Mouse (Mus musculus) layer of hippocampus, adult 2 months (tissue): ENCODE data around the gene Pigf. TPM values are rescaled to one million over a fixed set of nuclear protein-coding genes. Genes with fewer than 3 reads are reported as not detected.
"Not testable (repeated sequence)": the region's sequence is repeated elsewhere in the genome, so short reads cannot be mapped to it uniquely, and the experiment has no call there.

ENCODE experiments used
- DNase-seq, 2 experiments: peaks; one replicate each; pipeline ENCODE4 v3.0.0; 2022; ENCODE audit warnings: low spot score in 2 of 2
- H3K27ac ChIP-seq: fragments of 200-600 bp; 2 replicates; pipeline ENCODE4 v1.8.1; 2022
- H3K4me3 ChIP-seq: fragments of 200-600 bp; 2 replicates; pipeline ENCODE4 v1.8.1; 2022; ENCODE audit warnings: mild to moderate bottlenecking
- CTCF ChIP-seq: fragments of 200-600 bp; conservative IDR thresholded peaks from 2 replicates; pipeline ENCODE4 v1.8.1; 2022; ENCODE audit warnings: antibody characterized with exemption, mild to moderate bottlenecking, moderate library complexity
- long read RNA-seq, 2 experiments: library from polyadenylated mRNA; stranded (forward); transcript quantifications; one replicate each; pipeline ENCODE4 v2.0.0; 2021; ENCODE audit warnings: borderline mapping rate in 2 of 2
- total RNA-seq, 2 experiments: library from RNA; stranded (reverse); gene quantifications; 2 replicates each; pipeline ENCODE4 v1.2.3; 2021

Gene Pigf
- total RNA-seq, result 10 to 100 TPM; 15.0 to 18.1 TPM
- long read RNA-seq, experiment 1, partial matches to known transcripts, result 0 of 5 reads
- long read RNA-seq, experiment 1, other reads (novel, unspliced or antisense), result 1 of 5 reads
- long read RNA-seq, experiment 2, transcript Pigf-201 (6 exons, 988 nt), result major isoform, 6 of 8 reads
- long read RNA-seq, experiment 2, partial matches to known transcripts, result 1 of 8 reads
- long read RNA-seq, experiment 2, other reads (novel, unspliced or antisense), result 1 of 8 reads

- peak; percentile 98 for DNase-seq
- peak; percentile 37 for TF ChIP-seq CTCF
- H3K4me3 ChIP-seq, result peak within 1 kb of the TSS; percentile 96
- H3K27ac ChIP-seq, result peak within 1 kb of the TSS; percentile 89
These were observed at the start of gene Pigf, which contains the start of gene Cript for GRCm38 (mm10) chr17:87025269-87025949. TSS of gene Pigf (minus strand) at chr17:87025406. TSS of gene Cript (plus strand) at chr17:87025550.

- no peak overlapping the region for H3K4me3 ChIP-seq
- H3K27ac ChIP-seq, result no peak overlapping the region
- no peak for TF ChIP-seq CTCF
- DNase-seq, result no peak
These were observed 48.3 kb upstream of the Pigf start for GRCm38 (mm10) chr17:87073470-87073869.

GRCm38 (mm10) chr17:87072766-87073440 is 47.7 kb upstream of the Pigf start:
- no peak for DNase-seq
- no peak for TF ChIP-seq CTCF
- no peak overlapping the region for H3K4me3 ChIP-seq
- no peak overlapping the region for H3K27ac ChIP-seq

GRCm38 (mm10) chr17:87072183-87072582 is 47.0 kb upstream of the Pigf start:
- not testable (repeated sequence) for H3K27ac ChIP-seq, DNase-seq, H3K4me3 ChIP-seq

- Histone ChIP-seq H3K27ac (no peak overlapping the region), H3K4me3 (no peak overlapping the region)
- DNase-seq, result no peak
- TF ChIP-seq CTCF, result no peak
These were observed 43.8 kb upstream of the Pigf start for GRCm38 (mm10) chr17:87068997-87069396.

DNA sequence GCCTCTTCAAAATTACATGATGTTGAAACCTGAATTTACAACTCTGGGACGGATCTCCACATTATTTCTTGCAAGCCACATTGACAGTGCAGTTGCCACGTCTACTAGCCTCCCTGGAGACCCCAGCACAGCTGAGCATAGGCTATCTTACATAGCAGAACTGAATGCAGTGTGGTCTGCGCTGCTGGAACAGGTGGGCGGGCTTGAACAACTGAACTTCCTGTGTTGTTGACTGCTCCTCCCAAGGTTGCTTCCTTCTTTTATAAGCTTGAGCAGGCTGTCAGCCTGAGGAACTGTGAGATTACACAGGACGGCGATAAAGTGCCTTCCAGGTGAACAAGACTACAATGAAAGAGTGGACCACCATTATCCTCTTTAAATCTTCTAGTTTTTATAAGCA is 38.8 kb upstream of the Pigf start:
- DNase-seq, result no peak
- Histone ChIP-seq H3K27ac (no peak overlapping the region), H3K4me3 (no peak overlapping the region)
- TF ChIP-seq CTCF, result no peak

- no peak for DNase-seq
- H3K27ac ChIP-seq, result no peak overlapping the region
- no peak for TF ChIP-seq CTCF
- no peak overlapping the region for H3K4me3 ChIP-seq
These were observed 38.3 kb upstream of the Pigf start for GRCm38 (mm10) chr17:87063461-87063860.

DNA sequence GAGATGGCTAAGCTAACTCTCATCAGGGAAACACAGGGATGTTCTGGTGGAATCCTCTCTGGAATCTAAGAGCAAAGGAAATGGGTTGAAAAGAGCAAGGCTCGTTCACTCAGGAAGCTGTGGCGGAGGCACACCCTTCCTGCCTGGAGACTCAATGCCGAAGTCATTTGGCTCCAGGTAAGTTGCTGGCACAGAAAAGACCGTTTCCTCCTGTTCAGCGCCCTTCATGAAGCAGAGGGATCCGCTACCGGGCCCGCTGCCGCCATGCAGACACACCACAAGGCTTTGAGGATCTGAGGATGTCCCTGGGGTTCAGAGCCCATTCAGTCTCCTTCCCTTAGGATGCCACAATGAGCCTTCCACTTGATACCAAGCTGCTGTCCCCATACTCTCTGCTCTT is 37.4 kb upstream of the Pigf start:
- DNase-seq, result no peak
- Histone ChIP-seq H3K27ac (no peak overlapping the region), H3K4me3 (no peak overlapping the region)
- no peak for TF ChIP-seq CTCF

DNA sequence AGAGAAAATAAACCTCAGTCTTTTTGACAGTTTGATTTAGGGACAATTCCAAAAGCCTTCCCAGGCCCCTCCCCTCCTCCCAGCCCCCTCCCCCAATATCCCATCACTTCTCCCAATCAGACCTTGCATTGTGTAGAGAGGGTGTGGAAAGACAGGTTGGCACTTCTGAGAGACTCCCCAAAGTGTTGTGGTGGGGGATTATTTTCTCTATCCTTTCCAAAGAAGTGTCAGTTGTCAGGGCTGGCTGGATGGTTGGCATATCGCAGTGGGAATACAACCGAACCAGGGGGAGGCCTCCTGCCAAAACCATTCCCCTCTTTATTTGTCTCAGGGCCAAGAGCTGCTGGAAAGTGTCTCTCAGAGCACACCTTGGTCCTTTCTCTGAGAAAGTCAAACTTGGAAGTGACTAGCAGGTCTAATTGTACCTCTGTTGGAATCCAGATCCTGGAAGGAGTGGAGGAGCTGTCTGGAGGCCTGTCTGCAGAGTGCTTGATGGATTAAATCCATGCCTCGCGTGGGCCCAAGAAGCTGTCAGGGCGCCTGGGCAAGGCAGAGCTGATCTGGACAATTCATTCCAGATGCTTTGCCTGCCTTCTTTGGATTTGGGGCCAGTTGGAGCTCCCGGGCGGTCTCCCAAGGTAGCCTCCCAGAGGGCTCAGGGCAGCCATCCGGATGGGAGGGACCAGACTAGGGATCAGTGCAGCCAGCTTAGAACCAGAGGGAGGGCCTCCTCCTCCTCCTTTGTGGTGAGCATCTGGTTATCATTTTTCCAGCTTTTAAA is 32.5 kb upstream of the Pigf start:
- H3K4me3 ChIP-seq, result no peak overlapping the region
- DNase-seq, result no peak
- no peak overlapping the region for H3K27ac ChIP-seq
- no peak for TF ChIP-seq CTCF

DNA sequence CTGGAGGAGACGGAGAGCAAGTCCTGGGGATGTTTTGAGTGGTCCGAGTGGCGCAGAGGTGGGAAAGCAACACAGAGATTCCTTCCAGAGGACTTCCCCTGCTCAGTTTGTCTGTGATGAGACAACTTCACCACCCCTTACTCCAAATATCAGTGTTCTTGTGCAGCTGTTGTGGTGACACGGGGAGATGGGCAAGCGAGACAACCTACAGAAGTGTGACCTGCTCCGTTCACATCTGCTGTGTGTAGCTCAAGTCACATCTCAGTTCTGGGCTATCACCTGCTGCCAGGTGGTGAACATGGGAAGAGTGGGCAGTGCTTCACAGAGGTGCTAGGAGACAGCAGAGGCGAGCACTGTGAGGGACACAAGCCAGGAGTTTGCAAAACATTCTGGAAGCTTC is 31.6 kb upstream of the Pigf start:
- DNase-seq, result no peak
- TF ChIP-seq CTCF, result no peak
- H3K27ac ChIP-seq, result no peak overlapping the region

DNA sequence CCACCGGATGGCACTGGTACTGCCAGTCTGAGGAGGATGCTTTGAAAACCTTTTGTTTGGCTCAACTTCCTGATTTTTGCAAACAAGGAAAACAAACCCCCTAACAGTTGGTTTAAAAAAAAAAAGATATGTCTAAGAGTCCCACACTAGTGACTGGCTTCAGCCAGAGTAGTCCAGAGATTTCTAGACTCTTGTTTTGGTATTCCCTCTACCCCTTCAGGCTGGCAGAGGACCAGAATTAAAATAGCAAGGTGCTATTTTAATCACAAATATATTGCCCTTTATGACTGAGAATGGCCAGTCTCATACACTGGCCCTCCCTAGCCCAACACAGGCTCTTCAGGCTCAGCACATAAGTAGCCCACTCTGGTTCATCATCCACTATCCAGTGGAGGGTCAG is 30.5 kb upstream of the Pigf start:
- DNase-seq, result no peak
- Histone ChIP-seq H3K27ac (peak overlapping the region; percentile 89), H3K4me3 (no peak overlapping the region)
- TF ChIP-seq CTCF, result no peak

More for the DNA sequence above, 31.6 kb upstream of the Pigf start:
- no peak overlapping the region for H3K4me3 ChIP-seq

GRCm38 (mm10) chr17:87055051-87055459 is 29.8 kb upstream of the Pigf start:
- DNase-seq, result peak; percentile 42 to 55
- Histone ChIP-seq H3K27ac (peak overlapping the region; percentile 89), H3K4me3 (no peak overlapping the region)
- TF ChIP-seq CTCF, result no peak

DNA sequence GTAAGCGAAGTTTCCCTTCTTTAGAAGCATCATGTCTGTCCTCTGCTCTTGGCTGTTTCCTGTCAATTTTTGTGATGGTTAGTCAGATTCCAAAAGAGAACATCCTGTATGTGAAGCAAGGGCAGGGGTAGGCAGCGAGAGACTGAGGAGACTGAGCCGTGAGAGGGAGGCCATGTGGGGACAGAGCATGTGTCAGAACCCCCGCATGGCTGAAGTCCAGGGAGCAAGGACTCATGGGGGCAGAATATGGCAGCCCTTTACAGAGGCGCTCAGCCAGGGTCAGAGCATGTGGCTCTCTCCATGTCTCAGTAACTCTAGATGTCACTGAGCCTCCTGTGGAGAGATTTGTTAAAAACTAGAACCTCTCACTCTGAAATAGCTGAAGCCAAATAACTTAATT is 28.7 kb upstream of the Pigf start:
- peak overlapping the region; percentile 89; the same call in 1 of the 2 replicates for H3K27ac ChIP-seq
- no peak for TF ChIP-seq CTCF
- H3K4me3 ChIP-seq, result no peak overlapping the region
- DNase-seq, result no peak
